Mouse (Mus musculus) gonadal fat pad, adult 2 months (tissue): ENCODE data around the gene Mpdz. TPM values are rescaled to one million over a fixed set of nuclear protein-coding genes. Genes with fewer than 3 reads are reported as not detected.

Experiments
- DNase-seq: peaks from one replicate; pipeline ENCODE4 v3.0.0-alpha.2; 2012; ENCODE audit warnings: low read depth
- polyA plus RNA-seq: library from polyadenylated mRNA; depleted of rRNA; stranded (reverse); fragments of >200 nt; gene quantifications from 2 replicates; pipeline ENCODE4 v1.2.3, GENCODE M21; 2012; rRNA removed

The Mpdz gene
- polyA plus RNA-seq: 21.4 and 22.4 TPM in 2 replicates

DNA sequence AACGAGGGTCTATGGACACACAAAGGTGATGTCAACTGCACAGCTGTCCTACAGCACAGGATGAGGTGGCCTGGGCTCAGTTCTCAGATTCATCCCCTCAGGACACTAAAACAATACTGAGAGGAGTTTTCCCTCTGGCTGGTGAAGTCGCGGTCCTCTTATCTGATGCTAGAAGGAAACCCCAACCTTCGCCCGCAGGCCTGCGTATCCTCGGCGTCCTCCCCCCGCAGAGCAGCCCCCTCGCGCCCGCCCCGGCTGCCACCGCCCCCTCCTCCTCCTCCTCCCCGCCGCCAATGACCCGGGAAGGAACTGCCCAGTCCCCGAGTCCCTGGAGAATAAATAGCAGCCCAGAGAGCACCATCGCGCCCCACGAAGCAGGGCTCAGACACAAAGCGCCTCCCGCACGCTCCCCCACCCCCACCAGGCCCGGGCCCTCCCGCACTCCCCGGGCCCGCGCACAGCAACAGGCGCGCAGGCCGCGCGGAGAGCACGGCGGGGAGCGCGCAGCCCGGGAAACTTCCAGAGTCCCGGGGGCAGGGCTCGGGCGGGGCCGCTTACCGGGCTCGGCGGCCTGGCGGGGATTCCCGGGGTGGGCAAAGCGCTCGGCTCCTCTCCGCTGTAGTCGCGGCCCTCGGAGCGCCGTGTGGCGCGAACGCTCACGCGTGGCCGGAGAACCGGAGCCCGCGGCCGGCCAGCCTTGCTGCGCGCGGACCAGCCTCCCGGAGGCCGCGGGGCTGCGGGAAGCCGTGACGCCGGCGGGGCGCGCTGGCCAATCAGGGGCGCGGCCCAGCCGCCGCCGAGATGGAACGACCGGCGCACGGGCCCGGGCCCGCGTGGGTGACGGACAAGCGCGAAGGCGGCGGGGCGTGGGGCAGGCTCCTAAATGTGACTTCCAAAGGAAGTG lies at the start of gene Mpdz:
TSS of gene Mpdz (minus strand) at position 738 of the 904 bp plus-strand sequence.
- no peak for DNase-seq

- DNase-seq: no peak
These were observed 47.9 kb upstream of the Mpdz start for GRCm38 (mm10) chr4:81490556-81490955.

GRCm38 (mm10) chr4:81484603-81485002 lies 42.0 kb upstream of the Mpdz start:
- DNase-seq: no peak

GRCm38 (mm10) chr4:81483887-81484602 lies 41.4 kb upstream of the Mpdz start:
- no peak for DNase-seq

GRCm38 (mm10) chr4:81483159-81483558 lies 40.5 kb upstream of the Mpdz start:
- no peak for DNase-seq

DNA sequence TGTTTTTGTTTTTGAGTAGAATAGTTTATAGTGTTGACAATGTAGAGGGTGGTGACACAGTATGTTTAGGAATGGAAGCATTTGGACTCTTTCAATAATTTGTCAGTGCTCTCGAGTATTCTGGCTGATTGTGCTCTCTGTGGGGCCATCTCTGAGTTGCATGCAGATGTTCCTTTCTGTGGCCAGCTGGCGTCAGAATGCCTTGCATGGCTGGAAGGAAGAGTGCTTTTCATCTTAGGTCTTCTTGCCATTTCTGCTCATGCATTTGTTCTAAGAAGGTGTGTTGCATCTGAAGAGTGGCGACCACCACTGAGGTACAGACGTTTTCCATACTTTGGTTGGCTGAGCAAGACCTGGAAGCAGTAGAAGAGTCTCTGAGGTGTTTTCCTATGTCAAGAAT lies 24.2 kb upstream of the Mpdz start:
- DNase-seq: no peak

GRCm38 (mm10) chr4:81465172-81465571 lies 22.6 kb upstream of the Mpdz start:
- DNase-seq: no peak

DNA sequence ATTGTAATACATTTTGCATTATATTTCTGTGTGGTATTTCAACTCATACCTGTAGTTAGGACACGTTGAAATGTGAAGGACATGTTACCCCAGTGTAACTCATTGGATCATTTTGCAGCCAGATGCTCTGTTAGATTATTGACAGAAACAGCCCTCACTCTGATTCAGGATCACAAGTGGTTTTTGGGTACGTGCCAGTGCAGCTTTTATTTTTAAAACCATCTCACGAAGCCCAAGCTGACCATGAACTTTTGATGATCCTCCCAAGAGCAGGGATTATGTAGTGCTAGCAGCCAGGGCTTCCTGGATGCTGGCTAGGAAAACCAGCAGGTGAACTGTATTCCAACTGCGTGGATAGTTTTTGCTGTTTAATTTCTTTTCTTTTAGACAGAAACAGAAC lies 19.6 kb upstream of the Mpdz start:
- no peak for DNase-seq

GRCm38 (mm10) chr4:81458921-81459320 lies 16.3 kb upstream of the Mpdz start:
- no peak for DNase-seq

GRCm38 (mm10) chr4:81453806-81454205 lies 11.2 kb upstream of the Mpdz start:
- no peak for DNase-seq

DNA sequence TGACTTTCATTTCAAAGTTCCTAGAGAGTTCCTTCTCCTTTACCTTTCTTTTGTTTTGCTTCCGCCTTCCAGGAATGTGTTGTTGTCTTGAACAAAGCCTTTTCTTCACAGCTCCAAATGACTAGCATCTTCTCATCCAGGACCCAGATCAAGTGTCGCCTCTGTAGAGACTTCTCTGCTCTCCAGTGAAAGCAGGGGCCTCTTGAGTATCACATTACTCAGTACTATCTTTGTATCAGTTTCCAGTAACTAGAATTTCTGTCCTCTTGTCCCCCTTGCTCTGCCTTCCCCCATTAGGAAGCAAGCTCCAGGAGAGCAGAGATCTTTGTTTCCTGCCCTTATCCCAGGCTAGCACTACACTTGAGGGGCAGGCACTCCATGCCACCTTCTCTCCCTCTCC lies 9.6 kb upstream of the Mpdz start:
- DNase-seq: no peak

DNA sequence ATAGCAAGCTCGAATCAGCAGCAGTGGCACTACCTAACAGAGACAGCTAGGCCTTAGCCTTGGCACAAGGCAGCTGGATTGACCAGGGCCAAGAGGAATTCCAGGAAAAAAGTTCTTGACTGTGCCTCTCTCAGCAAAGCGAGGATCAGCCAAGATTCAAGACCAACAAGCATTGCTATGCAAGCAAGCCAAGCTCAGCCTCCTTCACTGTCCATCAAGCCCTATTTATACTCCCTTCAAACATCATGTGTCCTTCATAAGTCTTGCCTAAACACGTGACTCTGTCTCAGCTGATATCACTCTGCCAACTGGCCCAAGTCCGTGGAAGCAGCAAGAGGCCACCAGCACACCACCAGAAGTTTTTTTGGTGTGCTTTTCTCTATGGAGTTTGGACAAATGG lies 6.8 kb upstream of the Mpdz start:
- no peak for DNase-seq

DNA sequence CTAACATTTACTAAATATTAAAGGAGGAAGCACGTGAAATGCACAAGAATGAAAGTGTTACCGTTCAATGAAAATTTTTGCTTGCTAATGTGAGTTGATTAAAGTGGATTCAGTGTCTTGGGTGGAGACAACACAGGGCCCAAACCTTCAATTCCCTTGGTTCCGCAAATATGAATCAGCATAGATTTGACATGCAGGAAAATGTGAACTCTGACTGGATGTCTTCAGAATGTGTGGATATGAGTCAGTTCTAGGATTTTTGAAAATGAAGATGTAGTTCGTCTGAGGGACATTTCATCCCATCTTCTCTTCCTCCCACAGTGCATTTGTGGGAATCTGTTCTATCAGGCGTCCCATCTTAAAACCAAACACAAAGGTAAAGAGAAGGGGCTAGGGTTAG lies 951 bp upstream of the Mpdz start:
- DNase-seq: no peak

DNA sequence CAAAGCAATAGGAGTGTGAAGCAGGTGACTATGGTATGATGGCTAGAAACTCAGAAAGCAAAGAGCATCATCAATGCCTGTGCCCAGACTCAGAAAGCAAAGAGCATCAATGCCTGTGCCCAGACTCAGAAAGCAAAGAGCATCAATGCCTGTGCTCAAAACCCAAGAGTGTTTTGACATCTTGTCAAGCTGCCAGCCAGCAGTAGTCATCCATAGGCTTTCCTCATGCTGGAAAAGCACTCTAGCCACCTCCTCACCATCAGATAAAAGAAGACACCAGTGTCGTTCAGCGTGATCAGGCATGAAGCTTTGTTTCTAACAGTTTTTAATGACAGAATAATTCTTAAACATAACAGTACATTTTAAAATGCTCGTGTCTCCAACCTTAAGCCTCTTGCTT lies 8.7 kb downstream of the Mpdz start:
- DNase-seq: no peak

DNA sequence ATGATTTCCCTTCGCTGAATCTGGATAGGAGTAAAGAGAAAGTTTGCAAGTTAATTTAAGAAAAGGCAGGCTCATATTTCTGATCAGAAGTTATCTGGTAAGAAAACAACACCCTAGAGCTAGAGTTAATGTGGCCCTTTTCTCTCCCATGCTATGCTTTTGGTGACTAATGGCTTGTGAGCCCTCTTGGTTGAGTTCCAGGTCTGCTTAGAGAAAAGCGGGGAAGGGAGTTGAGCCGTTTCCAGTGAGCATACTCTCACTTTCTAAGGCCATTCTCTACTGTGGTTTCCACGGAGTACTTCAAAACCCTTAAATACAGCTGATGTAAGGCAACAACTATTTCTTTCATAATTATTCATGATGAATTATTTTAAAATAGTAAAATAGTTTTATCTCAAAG lies 11.8 kb downstream of the Mpdz start:
- DNase-seq: no peak

DNA sequence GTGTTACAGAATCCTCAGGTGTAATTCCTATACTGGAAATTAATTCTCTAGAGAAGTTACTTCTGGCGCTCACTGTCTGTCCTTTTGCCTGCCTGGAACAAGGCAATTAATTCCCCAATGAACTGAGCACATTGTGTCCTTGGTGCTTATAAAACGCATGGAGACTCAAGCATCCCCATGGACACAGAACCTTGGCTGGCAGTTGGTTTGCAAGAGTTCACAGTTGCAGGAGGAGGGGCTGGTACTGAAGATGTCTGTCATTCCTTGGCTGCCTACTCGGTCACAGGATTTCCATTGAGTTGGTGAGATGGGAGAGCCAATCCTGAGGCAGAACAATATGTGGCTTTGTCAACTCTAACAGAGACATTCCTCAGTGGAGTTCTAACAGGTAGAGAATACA lies 12.5 kb downstream of the Mpdz start:
- DNase-seq: no peak

DNA sequence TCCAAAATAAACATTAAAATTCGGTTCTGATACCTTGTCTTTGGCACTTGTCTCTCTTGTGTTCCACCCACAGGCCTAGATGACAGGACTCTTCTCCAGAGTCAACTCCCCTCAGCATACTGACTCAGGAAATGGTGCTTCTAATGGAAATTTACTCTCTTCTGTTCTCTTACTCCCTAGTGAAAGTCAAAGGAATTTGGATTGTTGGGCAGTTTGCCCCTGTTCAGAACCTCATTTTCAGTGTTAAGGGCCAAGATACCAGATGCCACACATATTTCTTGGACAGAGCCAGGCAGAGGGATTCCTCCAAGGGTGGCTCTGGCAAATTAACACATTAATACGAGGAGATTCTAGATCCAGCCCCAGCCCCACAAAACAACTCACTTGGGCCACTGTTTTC lies 12.9 kb downstream of the Mpdz start:
- no peak for DNase-seq

- DNase-seq: no peak
These were observed 19.1 kb downstream of the Mpdz start for GRCm38 (mm10) chr4:81423556-81423955.

GRCm38 (mm10) chr4:81421621-81422020 lies 21.0 kb downstream of the Mpdz start:
- DNase-seq: no peak

GRCm38 (mm10) chr4:81415324-81416026 lies 27.1 kb downstream of the Mpdz start:
- no peak for DNase-seq

- no peak for DNase-seq
These were observed 27.8 kb downstream of the Mpdz start for GRCm38 (mm10) chr4:81414684-81415323.

GRCm38 (mm10) chr4:81396883-81397282 lies 45.7 kb downstream of the Mpdz start:
- DNase-seq: no peak
